Mouse (Mus musculus): ENCODE results near the gene Jph3. TPM values are rescaled to one million over a fixed set of nuclear protein-coding genes. Genes with fewer than 3 reads are reported as not detected.

Jph3 gene
- polyA plus RNA-seq, 1 experiment from 2014 or later = 0.64 TPM

DNA sequence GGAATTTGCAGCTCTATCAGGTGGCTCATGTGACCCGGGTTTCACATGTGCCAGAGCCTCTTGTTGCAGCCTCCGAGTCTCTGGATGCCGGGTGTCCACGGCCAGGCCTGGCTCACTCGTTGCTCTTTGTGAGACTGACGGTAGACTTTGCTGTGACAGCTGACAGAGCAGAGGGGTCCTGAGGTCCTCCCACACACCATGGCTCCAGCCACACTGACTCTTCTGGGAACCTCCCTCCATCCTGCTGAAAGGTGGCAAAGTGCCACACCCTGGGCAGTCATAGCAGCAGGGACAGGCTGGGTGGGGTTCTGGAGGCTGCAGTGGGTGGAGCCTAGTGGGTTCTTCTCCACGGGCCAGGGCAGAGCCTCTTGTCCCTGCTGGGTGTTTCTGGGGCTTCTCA is 31.1 kb downstream of the Jph3 start:
- WGBS = 73% methylated on average over 7 of the region's 7 CpGs
- H3K9me3 ChIP-seq (ENCODE audit: control insufficient read depth, low read length) = no peaks in the 10 kb centered on the region
- no peak overlapping the region for H3K4me2 ChIP-seq
- no peaks in the 10 kb centered on the region for H3K36me3 ChIP-seq (ENCODE audit: control insufficient read depth, insufficient read depth, low read length)
- H3K4me3 ChIP-seq (ENCODE audit: low read depth, low read length) = no peak overlapping the region
- H3K27me3 ChIP-seq (replicated peaks; ENCODE audit: control insufficient read depth, insufficient read depth, low read length) = no peaks in the 10 kb centered on the region
- H3K4me1 ChIP-seq (replicated peaks; ENCODE audit: control insufficient read depth, insufficient read depth, low read length) = no peaks in the 10 kb centered on the region
- no peak for DNase-seq (ENCODE audit: low spot score)
- no peak overlapping the region for H3K27ac ChIP-seq (ENCODE audit: low read depth, low read length)
- no peak for ATAC-seq (replicated peaks; ENCODE audit: low FRiP score)
- H3K9ac ChIP-seq (ENCODE audit: low read depth, low read length) = no peak overlapping the region

DNA sequence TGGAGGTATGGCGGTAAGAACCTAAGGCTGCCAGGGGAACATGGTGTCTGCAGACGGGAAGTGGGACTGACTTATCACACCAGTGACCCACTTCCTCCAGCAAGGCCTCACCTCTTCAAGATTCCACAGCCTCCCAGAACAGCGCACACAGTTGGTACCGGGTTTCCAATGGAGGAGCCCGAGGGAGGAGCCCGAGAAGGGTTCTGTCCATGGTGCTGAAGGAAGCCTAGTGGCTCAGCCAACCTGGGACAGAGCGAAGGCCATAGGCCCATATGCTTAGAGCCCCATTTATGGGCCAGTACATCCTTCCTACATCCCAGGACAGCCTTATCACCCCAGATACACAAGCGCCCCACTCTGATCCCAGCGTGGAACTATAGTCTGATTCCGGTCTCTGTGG is 32.1 kb downstream of the Jph3 start:
- Histone ChIP-seq H3K4me1 (replicated peaks; ENCODE audit: control insufficient read depth, insufficient read depth, low read length) (no peaks in the 10 kb centered on the region), H3K27ac (ENCODE audit: low read depth, low read length) (no peak overlapping the region), H3K4me3 (ENCODE audit: low read depth, low read length) (no peak overlapping the region), H3K9ac (ENCODE audit: low read depth, low read length) (no peak overlapping the region), H3K27me3 (replicated peaks; ENCODE audit: control insufficient read depth, insufficient read depth, low read length) (no peaks in the 10 kb centered on the region), H3K9me3 (ENCODE audit: control insufficient read depth, low read length) (no peaks in the 10 kb centered on the region), H3K4me2 (no peak overlapping the region), H3K36me3 (ENCODE audit: control insufficient read depth, insufficient read depth, low read length) (no peaks in the 10 kb centered on the region)
- ATAC-seq (replicated peaks; ENCODE audit: low FRiP score) (no peak), DNase-seq (ENCODE audit: low spot score) (peak; percentile 64)
- WGBS = 20% methylated on average over 10 of the region's 10 CpGs

DNA sequence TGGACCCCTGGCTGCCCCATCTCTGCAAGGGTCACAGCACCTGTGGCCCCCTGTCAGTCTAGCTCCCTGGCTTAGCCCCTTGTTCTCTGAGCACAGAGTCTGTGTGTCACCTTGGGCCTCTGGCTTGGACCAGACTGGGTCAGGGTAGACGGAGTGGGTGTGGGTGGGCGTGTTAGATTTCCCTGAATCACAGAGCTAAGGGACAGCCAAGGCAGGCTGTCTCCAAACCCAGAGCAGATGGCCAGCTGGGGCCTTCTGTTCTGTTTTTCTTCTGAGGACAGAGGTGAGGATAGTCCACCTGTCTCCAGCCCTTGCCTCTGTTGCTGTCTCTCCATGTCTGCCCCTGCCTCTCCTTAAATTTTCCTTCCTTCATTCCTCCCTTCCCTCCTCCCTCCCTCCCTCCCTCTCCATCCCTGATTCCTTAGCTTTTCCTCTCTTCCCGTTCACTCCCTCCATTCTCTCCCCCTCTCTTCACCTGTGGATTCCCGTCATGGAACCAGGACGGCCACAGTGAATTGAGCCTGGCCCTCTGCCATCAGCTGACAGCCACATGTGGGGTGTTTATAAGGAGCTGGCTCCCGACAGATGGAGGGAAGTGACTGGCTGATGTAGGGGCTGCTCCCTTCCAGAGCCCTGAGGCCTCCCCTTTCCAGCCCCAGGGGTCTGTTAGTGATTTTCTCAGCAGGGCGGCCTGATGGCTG is 33.7 kb downstream of the Jph3 start:
- 58% methylated on average over 7 of the region's 7 CpGs for WGBS
- Histone ChIP-seq H3K4me3 (ENCODE audit: low read depth, low read length) (no peak overlapping the region), H3K4me2 (no peak overlapping the region), H3K36me3 (ENCODE audit: control insufficient read depth, insufficient read depth, low read length) (no peaks in the 10 kb centered on the region), H3K4me1 (replicated peaks; ENCODE audit: control insufficient read depth, insufficient read depth, low read length) (no peaks in the 10 kb centered on the region), H3K9me3 (ENCODE audit: control insufficient read depth, low read length) (no peaks in the 10 kb centered on the region), H3K27me3 (replicated peaks; ENCODE audit: control insufficient read depth, insufficient read depth, low read length) (no peaks in the 10 kb centered on the region), H3K27ac (ENCODE audit: low read depth, low read length) (no peak overlapping the region), H3K9ac (ENCODE audit: low read depth, low read length) (no peak overlapping the region)
- DNase-seq (ENCODE audit: low spot score) (no peak), ATAC-seq (replicated peaks; ENCODE audit: low FRiP score) (no peak)

DNA sequence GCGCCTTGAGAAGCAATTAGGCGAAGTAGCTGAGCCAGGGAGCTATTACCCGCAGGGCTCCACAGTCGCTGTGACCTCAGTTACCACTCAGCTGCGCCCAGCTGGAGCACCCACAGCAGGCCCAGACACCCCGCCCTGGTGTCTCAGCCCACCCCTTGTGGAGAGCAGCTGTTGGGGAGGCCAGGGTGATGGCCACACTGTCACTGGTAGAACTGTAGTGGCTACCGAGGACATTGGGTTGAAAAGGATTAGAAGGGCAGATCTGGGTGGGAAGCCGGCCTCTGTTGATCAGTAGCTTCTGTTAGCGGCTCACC is 34.2 kb downstream of the Jph3 start:
- ATAC-seq (replicated peaks; ENCODE audit: low FRiP score) (no peak), DNase-seq (ENCODE audit: low spot score) (no peak)
- WGBS = 64% methylated on average over 9 of the region's 9 CpGs
- Histone ChIP-seq H3K9me3 (ENCODE audit: control insufficient read depth, low read length) (no peaks in the 10 kb centered on the region), H3K4me2 (no peak overlapping the region), H3K4me3 (ENCODE audit: low read depth, low read length) (no peak overlapping the region), H3K36me3 (ENCODE audit: control insufficient read depth, insufficient read depth, low read length) (no peaks in the 10 kb centered on the region), H3K27ac (ENCODE audit: low read depth, low read length) (no peak overlapping the region), H3K9ac (ENCODE audit: low read depth, low read length) (no peak overlapping the region), H3K4me1 (replicated peaks; ENCODE audit: control insufficient read depth, insufficient read depth, low read length) (no peaks in the 10 kb centered on the region), H3K27me3 (replicated peaks; ENCODE audit: control insufficient read depth, insufficient read depth, low read length) (no peaks in the 10 kb centered on the region)

DNA sequence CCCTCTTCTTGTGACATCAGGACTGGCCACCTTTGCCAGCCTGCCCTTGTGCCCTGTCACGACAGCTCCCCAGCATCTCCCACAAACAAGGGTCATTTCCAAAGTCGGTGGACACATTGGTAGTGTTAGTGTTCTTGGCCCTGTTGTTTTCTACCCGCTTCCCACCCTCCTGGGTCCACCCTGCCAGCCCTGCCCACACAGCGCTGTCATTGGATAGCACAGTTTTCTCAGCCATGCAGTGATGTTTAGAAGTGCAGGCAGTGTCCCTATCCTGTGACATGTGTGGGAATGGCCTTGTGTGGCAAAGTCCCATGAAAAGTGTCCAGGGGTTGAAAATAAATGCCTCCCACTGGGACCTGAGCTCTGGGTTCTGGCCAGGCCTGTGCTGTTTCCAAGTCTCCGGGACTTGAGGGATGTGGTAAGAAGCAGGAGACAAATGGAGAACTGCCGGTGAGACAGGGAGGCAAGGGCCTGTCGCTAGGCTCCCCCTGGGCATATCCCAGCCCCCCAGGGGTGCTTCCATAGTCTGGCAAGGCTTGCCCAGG is 36.2 kb downstream of the Jph3 start:
- Histone ChIP-seq H3K9ac (ENCODE audit: low read depth, low read length) (no peak overlapping the region), H3K36me3 (ENCODE audit: control insufficient read depth, insufficient read depth, low read length) (no peaks in the 10 kb centered on the region), H3K27ac (ENCODE audit: low read depth, low read length) (no peak overlapping the region), H3K4me1 (replicated peaks; ENCODE audit: control insufficient read depth, insufficient read depth, low read length) (no peaks in the 10 kb centered on the region), H3K27me3 (replicated peaks; ENCODE audit: control insufficient read depth, insufficient read depth, low read length) (no peaks in the 10 kb centered on the region), H3K4me2 (no peak overlapping the region), H3K9me3 (ENCODE audit: control insufficient read depth, low read length) (no peaks in the 10 kb centered on the region), H3K4me3 (ENCODE audit: low read depth, low read length) (no peak overlapping the region)
- 71% methylated on average over 7 of the region's 7 CpGs for WGBS
- no peak for ATAC-seq (replicated peaks; ENCODE audit: low FRiP score)
- DNase-seq (ENCODE audit: low spot score) = no peak

DNA sequence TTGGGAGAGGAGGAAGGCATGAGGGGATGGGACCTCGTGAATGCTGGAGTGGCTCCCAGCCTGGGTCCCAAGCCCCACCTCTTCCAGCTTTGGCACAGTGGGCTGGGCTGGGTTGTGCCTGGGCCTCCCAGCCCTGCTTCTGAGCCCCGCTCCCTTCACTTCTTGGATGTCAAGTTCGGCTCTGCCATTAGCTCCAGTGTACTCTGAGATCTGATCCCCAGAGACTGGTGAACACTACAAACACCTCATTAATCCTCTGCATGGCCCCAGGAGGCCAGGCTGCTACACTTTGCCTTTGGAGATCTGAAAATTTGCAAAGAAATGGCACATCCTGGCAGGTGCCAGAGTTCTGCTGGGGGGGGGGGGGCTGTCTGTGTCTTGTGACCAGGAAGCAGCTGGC is 39.7 kb downstream of the Jph3 start:
- no peak overlapping the region for H3K9ac ChIP-seq (ENCODE audit: low read depth, low read length)
- 0 out of 2 replicates have a peak, but pooled peaks cover 3% of the 10 kb centered on the region for H3K27me3 ChIP-seq (replicated peaks; ENCODE audit: control insufficient read depth, insufficient read depth, low read length)
- WGBS = 58% methylated on average over 3 of the region's 3 CpGs
- no peak overlapping the region for H3K4me2 ChIP-seq
- H3K9me3 ChIP-seq (ENCODE audit: control insufficient read depth, low read length) = no peaks in the 10 kb centered on the region
- no peaks in the 10 kb centered on the region for H3K36me3 ChIP-seq (ENCODE audit: control insufficient read depth, insufficient read depth, low read length)
- ATAC-seq (replicated peaks; ENCODE audit: low FRiP score) = no peak
- no peak for DNase-seq (ENCODE audit: low spot score)
- no peaks in the 10 kb centered on the region for H3K4me1 ChIP-seq (replicated peaks; ENCODE audit: control insufficient read depth, insufficient read depth, low read length)
- H3K27ac ChIP-seq (ENCODE audit: low read depth, low read length) = no peak overlapping the region
- no peak overlapping the region for H3K4me3 ChIP-seq (ENCODE audit: low read depth, low read length)

DNA sequence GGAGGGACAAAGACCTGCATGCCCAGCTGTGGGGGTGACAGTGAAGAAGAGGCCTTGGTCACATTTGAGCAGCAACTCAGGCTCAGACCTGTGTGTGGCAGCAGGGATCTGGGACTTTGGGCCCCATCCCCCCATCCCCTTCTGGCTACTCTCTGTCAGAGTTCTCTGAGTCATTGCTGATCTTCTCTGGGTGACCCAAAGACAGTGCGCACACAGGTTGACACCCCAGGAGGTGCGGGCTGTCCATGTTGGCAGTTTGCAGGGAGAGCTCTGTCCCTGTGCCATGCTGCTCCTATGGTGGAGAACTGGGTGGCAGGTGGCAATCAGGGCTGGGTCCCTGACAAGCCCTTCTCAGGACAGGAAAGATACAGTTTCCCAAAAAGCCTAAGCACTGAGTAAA is 40.2 kb downstream of the Jph3 start:
- Histone ChIP-seq H3K27ac (ENCODE audit: low read depth, low read length) (no peak overlapping the region), H3K4me3 (ENCODE audit: low read depth, low read length) (no peak overlapping the region), H3K27me3 (replicated peaks; ENCODE audit: control insufficient read depth, insufficient read depth, low read length) (0 out of 2 replicates have a peak, but pooled peaks cover 3% of the 10 kb centered on the region), H3K36me3 (ENCODE audit: control insufficient read depth, insufficient read depth, low read length) (no peaks in the 10 kb centered on the region), H3K9ac (ENCODE audit: low read depth, low read length) (no peak overlapping the region), H3K4me2 (no peak overlapping the region), H3K9me3 (ENCODE audit: control insufficient read depth, low read length) (no peaks in the 10 kb centered on the region), H3K4me1 (replicated peaks; ENCODE audit: control insufficient read depth, insufficient read depth, low read length) (no peaks in the 10 kb centered on the region)
- 80% methylated on average over 2 of the region's 2 CpGs for WGBS
- ATAC-seq (replicated peaks; ENCODE audit: low FRiP score) = no peak
- DNase-seq (ENCODE audit: low spot score) = no peak

DNA sequence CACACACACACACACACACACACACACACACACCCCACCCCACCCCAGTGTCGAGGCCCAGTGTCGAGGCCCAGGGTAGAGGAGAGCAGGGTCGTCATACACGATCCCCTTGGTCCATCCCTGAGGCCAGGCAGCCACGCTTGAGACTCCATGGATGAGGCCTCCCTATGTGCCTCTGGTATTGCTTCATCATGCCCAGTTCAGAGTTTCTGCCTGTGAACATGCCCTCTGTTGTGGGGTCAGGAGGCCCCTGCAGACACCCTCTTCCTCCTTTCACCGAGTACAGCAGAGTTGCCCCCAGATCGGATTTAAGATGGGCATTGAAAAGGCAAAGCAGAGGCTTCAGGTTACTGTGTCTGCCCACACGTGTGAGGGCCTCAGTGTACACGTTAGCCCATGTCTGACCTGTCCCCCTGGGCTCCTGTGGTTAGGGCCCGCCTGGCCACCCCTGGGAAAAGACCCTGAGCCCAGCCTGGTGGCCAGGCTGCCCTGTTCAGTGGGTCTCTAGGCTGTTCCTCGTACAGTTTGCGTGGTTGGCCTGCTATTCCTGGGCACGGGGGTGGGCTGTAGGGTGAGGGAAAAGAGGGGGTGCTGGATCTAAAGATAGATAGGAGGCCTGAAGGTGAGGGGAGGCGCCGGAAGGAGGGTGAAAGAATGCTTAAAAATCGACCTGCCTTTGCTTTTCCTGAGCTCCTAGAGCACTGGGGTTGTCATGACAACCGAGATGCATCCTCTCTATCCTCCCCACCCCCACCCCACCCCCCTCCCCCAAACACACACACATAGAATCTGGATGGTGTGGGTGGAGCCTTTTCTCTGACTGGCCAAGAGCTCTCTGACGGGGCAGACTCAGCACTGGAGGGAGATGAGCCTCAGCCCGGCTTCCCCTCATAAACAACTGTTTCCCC is 41.7 kb downstream of the Jph3 start:
- no peak overlapping the region for H3K4me2 ChIP-seq
- H3K27me3 ChIP-seq (replicated peaks; ENCODE audit: control insufficient read depth, insufficient read depth, low read length) = 0 out of 2 replicates have a peak, but pooled peaks cover 3% of the 10 kb centered on the region
- H3K9ac ChIP-seq (ENCODE audit: low read depth, low read length) = no peak overlapping the region
- no peak overlapping the region for H3K4me3 ChIP-seq (ENCODE audit: low read depth, low read length)
- H3K27ac ChIP-seq (ENCODE audit: low read depth, low read length) = no peak overlapping the region
- no peaks in the 10 kb centered on the region for H3K4me1 ChIP-seq (replicated peaks; ENCODE audit: control insufficient read depth, insufficient read depth, low read length)
- 44% methylated on average over 19 of the region's 19 CpGs for WGBS
- ATAC-seq (replicated peaks; ENCODE audit: low FRiP score) = no peak
- H3K36me3 ChIP-seq (ENCODE audit: control insufficient read depth, insufficient read depth, low read length) = no peaks in the 10 kb centered on the region
- no peak for DNase-seq (ENCODE audit: low spot score)
- no peaks in the 10 kb centered on the region for H3K9me3 ChIP-seq (ENCODE audit: control insufficient read depth, low read length)
